Mouse (Mus musculus): ENCODE data around the gene Ccdc63. TPM values are rescaled to one million over a fixed set of nuclear protein-coding genes. Genes with fewer than 3 reads are reported as not detected.

Gene Ccdc63
- polyA plus RNA-seq, 1 experiment from 2014 or later: not detected

GRCm38 (mm10) chr5:122091070-122091469, 49.6 kb downstream of the Ccdc63 start:
- no peak overlapping the region for H3K9ac ChIP-seq
- 15% methylated on average over 15 of the region's 15 CpGs for WGBS
- H3K4me2 ChIP-seq: no peak overlapping the region
- no peak for ATAC-seq (replicated peaks; ENCODE audit: low FRiP score)
- H3K9me3 ChIP-seq (replicated peaks): no peaks in the 10 kb centered on the region
- no peak overlapping the region for H3K27ac ChIP-seq
- no peak overlapping the region for H3K4me3 ChIP-seq (replicated peaks)
- H3K4me1 ChIP-seq: peaks cover 10% of the 10 kb centered on the region
- H3K36me3 ChIP-seq: no peaks in the 10 kb centered on the region
- no peaks in the 10 kb centered on the region for H3K27me3 ChIP-seq

GRCm38 (mm10) chr5:122089664-122090063, 51.0 kb downstream of the Ccdc63 start:
- Histone ChIP-seq H3K36me3 (no peaks in the 10 kb centered on the region), H3K27me3 (no peaks in the 10 kb centered on the region), H3K9me3 (replicated peaks) (no peaks in the 10 kb centered on the region), H3K4me1 (peaks cover 10% of the 10 kb centered on the region), H3K27ac (no peak overlapping the region), H3K4me3 (replicated peaks) (no peak overlapping the region), H3K9ac (no peak overlapping the region), H3K4me2 (no peak overlapping the region)
- no peak for ATAC-seq (replicated peaks; ENCODE audit: low FRiP score)
- WGBS: 85% methylated on average over 8 of the region's 8 CpGs

- Histone ChIP-seq H3K4me3 (replicated peaks) (no peak overlapping the region), H3K27me3 (no peaks in the 10 kb centered on the region), H3K4me1 (peaks cover 10% of the 10 kb centered on the region), H3K9me3 (replicated peaks) (no peaks in the 10 kb centered on the region), H3K27ac (no peak overlapping the region), H3K4me2 (no peak overlapping the region), H3K9ac (no peak overlapping the region), H3K36me3 (no peaks in the 10 kb centered on the region)
- WGBS: 1% methylated on average over 5 of the region's 5 CpGs
- peak; percentile 83 for ATAC-seq (replicated peaks; ENCODE audit: low FRiP score)
Observed at GRCm38 (mm10) chr5:122088917-122089316, 51.7 kb downstream of the Ccdc63 start.

GRCm38 (mm10) chr5:122086121-122086520, 54.5 kb downstream of the Ccdc63 start:
- ATAC-seq (replicated peaks; ENCODE audit: low FRiP score): no peak
- Histone ChIP-seq H3K4me1 (peaks cover under 1% of the 10 kb centered on the region; the same call in 1 of the 2 replicates), H3K27me3 (no peaks in the 10 kb centered on the region), H3K9ac (no peak overlapping the region), H3K36me3 (no peaks in the 10 kb centered on the region), H3K4me2 (no peak overlapping the region), H3K4me3 (replicated peaks) (no peak overlapping the region), H3K27ac (no peak overlapping the region), H3K9me3 (replicated peaks) (no peaks in the 10 kb centered on the region)
- 81% methylated on average over 3 of the region's 3 CpGs for WGBS

- Histone ChIP-seq H3K36me3 (no peaks in the 10 kb centered on the region), H3K9ac (no peak overlapping the region), H3K9me3 (replicated peaks) (no peaks in the 10 kb centered on the region), H3K4me3 (replicated peaks) (no peak overlapping the region), H3K4me1 (peaks cover 7% of the 10 kb centered on the region; the same call in 1 of the 2 replicates), H3K27me3 (no peaks in the 10 kb centered on the region), H3K27ac (no peak overlapping the region), H3K4me2 (no peak overlapping the region)
- WGBS: 71% methylated on average over 7 of the region's 7 CpGs
- no peak for ATAC-seq (replicated peaks; ENCODE audit: low FRiP score)
Observed at GRCm38 (mm10) chr5:122085291-122085690, 55.3 kb downstream of the Ccdc63 start.

GRCm38 (mm10) chr5:122084470-122084869, 56.2 kb downstream of the Ccdc63 start:
- no peak overlapping the region for H3K27ac ChIP-seq
- no peak for ATAC-seq (replicated peaks; ENCODE audit: low FRiP score)
- no peak overlapping the region for H3K4me3 ChIP-seq (replicated peaks)
- H3K4me2 ChIP-seq: no peak overlapping the region
- no peaks in the 10 kb centered on the region for H3K9me3 ChIP-seq (replicated peaks)
- no peaks in the 10 kb centered on the region for H3K36me3 ChIP-seq
- whole genome bisulfite sequencing: 68% methylated on average over 3 of the region's 3 CpGs
- H3K9ac ChIP-seq: no peak overlapping the region
- H3K27me3 ChIP-seq: no peaks in the 10 kb centered on the region
- peaks cover 7% of the 10 kb centered on the region; the same call in 1 of the 2 replicates for H3K4me1 ChIP-seq

- WGBS: 95% methylated on average over 2 of the region's 2 CpGs
- ATAC-seq (replicated peaks; ENCODE audit: low FRiP score): no peak
Observed at GRCm38 (mm10) chr5:122083282-122083681, 57.3 kb downstream of the Ccdc63 start.

GRCm38 (mm10) chr5:122081471-122081870, 59.2 kb downstream of the Ccdc63 start:
- Histone ChIP-seq H3K4me2 (no peak overlapping the region), H3K27me3 (no peaks in the 10 kb centered on the region), H3K36me3 (no peaks in the 10 kb centered on the region), H3K4me3 (replicated peaks) (no peak overlapping the region), H3K4me1 (peaks cover 22% of the 10 kb centered on the region), H3K9me3 (replicated peaks) (no peaks in the 10 kb centered on the region), H3K9ac (no peak overlapping the region), H3K27ac (no peak overlapping the region)
- ATAC-seq (replicated peaks; ENCODE audit: low FRiP score): no peak
- WGBS: 84% methylated on average over 13 of the region's 13 CpGs

More at GRCm38 (mm10) chr5:122083282-122083681, 57.3 kb downstream of the Ccdc63 start:
- H3K9ac ChIP-seq: no peak overlapping the region
- no peaks in the 10 kb centered on the region for H3K27me3 ChIP-seq
- no peaks in the 10 kb centered on the region for H3K36me3 ChIP-seq
- H3K4me3 ChIP-seq (replicated peaks): no peak overlapping the region
- no peak overlapping the region for H3K27ac ChIP-seq
- no peaks in the 10 kb centered on the region for H3K9me3 ChIP-seq (replicated peaks)
- peaks cover 10% of the 10 kb centered on the region; the same call in 1 of the 2 replicates for H3K4me1 ChIP-seq
- no peak overlapping the region for H3K4me2 ChIP-seq

- Histone ChIP-seq H3K27me3 (no peaks in the 10 kb centered on the region), H3K4me3 (replicated peaks) (no peak overlapping the region), H3K4me2 (no peak overlapping the region), H3K27ac (no peak overlapping the region), H3K9ac (no peak overlapping the region), H3K36me3 (no peaks in the 10 kb centered on the region), H3K9me3 (replicated peaks) (no peaks in the 10 kb centered on the region), H3K4me1 (peaks cover 25% of the 10 kb centered on the region)
- WGBS: 60% methylated on average over 11 of the region's 11 CpGs
- ATAC-seq (replicated peaks; ENCODE audit: low FRiP score): no peak
Observed at GRCm38 (mm10) chr5:122080930-122081329, 59.7 kb downstream of the Ccdc63 start.

GRCm38 (mm10) chr5:122079796-122080195, 60.8 kb downstream of the Ccdc63 start:
- H3K27ac ChIP-seq: no peak overlapping the region
- no peaks in the 10 kb centered on the region for H3K9me3 ChIP-seq (replicated peaks)
- H3K4me2 ChIP-seq: no peak overlapping the region
- H3K4me1 ChIP-seq: peaks cover 29% of the 10 kb centered on the region
- H3K4me3 ChIP-seq (replicated peaks): no peak overlapping the region
- H3K36me3 ChIP-seq: no peaks in the 10 kb centered on the region
- H3K9ac ChIP-seq: no peak overlapping the region
- WGBS: 86% methylated on average over 7 of the region's 7 CpGs
- ATAC-seq (replicated peaks; ENCODE audit: low FRiP score): no peak
- no peaks in the 10 kb centered on the region for H3K27me3 ChIP-seq

GRCm38 (mm10) chr5:122077244-122077643, 63.4 kb downstream of the Ccdc63 start:
- peaks cover 29% of the 10 kb centered on the region for H3K4me1 ChIP-seq
- H3K27me3 ChIP-seq: no peaks in the 10 kb centered on the region
- ATAC-seq (replicated peaks; ENCODE audit: low FRiP score): peak; percentile 81
- no peak overlapping the region for H3K4me3 ChIP-seq (replicated peaks)
- no peaks in the 10 kb centered on the region for H3K36me3 ChIP-seq
- no peaks in the 10 kb centered on the region for H3K9me3 ChIP-seq (replicated peaks)
- no peak overlapping the region for H3K4me2 ChIP-seq
- no peak overlapping the region for H3K9ac ChIP-seq
- peak overlapping the region; percentile 55 for H3K27ac ChIP-seq
- 33% methylated on average over 4 of the region's 4 CpGs for WGBS

GRCm38 (mm10) chr5:122075736-122076135, 64.9 kb downstream of the Ccdc63 start:
- Histone ChIP-seq H3K4me3 (replicated peaks) (no peak overlapping the region), H3K27me3 (no peaks in the 10 kb centered on the region), H3K27ac (no peak overlapping the region), H3K9ac (no peak overlapping the region), H3K36me3 (no peaks in the 10 kb centered on the region), H3K4me1 (peaks cover 25% of the 10 kb centered on the region), H3K9me3 (replicated peaks) (no peaks in the 10 kb centered on the region), H3K4me2 (no peak overlapping the region)
- WGBS: 55% methylated on average over 3 of the region's 3 CpGs
- no peak for ATAC-seq (replicated peaks; ENCODE audit: low FRiP score)

- Histone ChIP-seq H3K9ac (no peak overlapping the region), H3K27ac (no peak overlapping the region), H3K4me3 (replicated peaks) (no peak overlapping the region), H3K36me3 (no peaks in the 10 kb centered on the region), H3K9me3 (replicated peaks) (no peaks in the 10 kb centered on the region), H3K4me2 (no peak overlapping the region), H3K4me1 (peaks cover 12% of the 10 kb centered on the region), H3K27me3 (no peaks in the 10 kb centered on the region)
- no peak for ATAC-seq (replicated peaks; ENCODE audit: low FRiP score)
- WGBS: 70% methylated on average over 4 of the region's 4 CpGs
Observed at GRCm38 (mm10) chr5:122071997-122072396, 68.6 kb downstream of the Ccdc63 start.
